Mouse (Mus musculus) lung, adult 2 months (tissue): ENCODE measurements around the gene Nfkbil1. TPM values are rescaled to one million over a fixed set of nuclear protein-coding genes. Genes with fewer than 3 reads are reported as not detected.

ENCODE experiments used
- DNase-seq: peaks from one replicate; pipeline ENCODE4 v3.0.0; 2022
- H3K4me1 ChIP-seq: fragments of 200-500 bp; 2 replicates; pipeline ENCODE4 v1.6.1; 2011; ENCODE audit warnings: low read length; ENCODE audit not compliant: control insufficient read depth, insufficient read depth
- H3K4me3 ChIP-seq: fragments of 200-500 bp; replicated peaks from 2 replicates; pipeline ENCODE3; 2011; ENCODE audit warnings: low read depth, mild to moderate bottlenecking, control low read depth, low read length; ENCODE audit errors: extremely low read depth
- CTCF ChIP-seq: fragments of 200-500 bp; IDR thresholded peaks from 2 replicates; pipeline ENCODE4 v1.5.1; 2011; ENCODE audit warnings: mild to moderate bottlenecking, low read length, control low read depth; ENCODE audit not compliant: insufficient read depth
- POLR2A ChIP-seq: fragments of 200-500 bp; IDR thresholded peaks from 2 replicates; pipeline ENCODE4 v1.6.1; 2011; ENCODE audit warnings: low read depth, mild to moderate bottlenecking, control low read depth, low read length, borderline replicate concordance; ENCODE audit errors: extremely low read depth
- WGBS: fragments of 180-500 bp; shearing (Covaris S2); methylation state at CpG from one replicate; pipeline ENCODE4 v1.1.7; 2018; 5-methylcytosine and 5-hydroxymethylcytosine counted together
- polyA plus RNA-seq: library from polyadenylated mRNA; depleted of rRNA; stranded (reverse); fragments of >200 nt; gene quantifications from 2 replicates; pipeline ENCODE4 v1.2.3, GENCODE M21; 2012

Nfkbil1 gene
- polyA plus RNA-seq, 1 experiment, result 16.5 TPM

GRCm38 (mm10) chr17:35186681-35187080, 48.9 kb downstream of the Nfkbil1 start:
- 2% methylated on average over 4 of the region's 4 CpGs for WGBS
- peaks cover 2% of the 10 kb centered on the region; the same call in 1 of the 2 replicates for H3K4me1 ChIP-seq
- H3K4me3 ChIP-seq, result peak overlapping the region; percentile 12
- TF ChIP-seq CTCF (no peak), POLR2A (peak; percentile 31; the same call in 1 of the 2 replicates)
- DNase-seq, result no peak

- 3% methylated on average over 17 of the region's 18 CpGs for WGBS
- H3K4me3 ChIP-seq, result peak overlapping the region; percentile 38
- TF ChIP-seq CTCF (no peak), POLR2A (peak; percentile 42; the same call in 1 of the 2 replicates)
- DNase-seq, result peak; percentile 76
- peaks cover 2% of the 10 kb centered on the region; the same call in 1 of the 2 replicates for H3K4me1 ChIP-seq
Measured at GRCm38 (mm10) chr17:35185639-35186611, 49.7 kb downstream of the Nfkbil1 start.

- TF ChIP-seq POLR2A (no peak), CTCF (no peak)
- H3K4me1 ChIP-seq, result no peaks in the 10 kb centered on the region
- H3K4me3 ChIP-seq, result no peak overlapping the region
- 75% methylated on average over 5 of the region's 5 CpGs for WGBS
- no peak for DNase-seq
Measured at GRCm38 (mm10) chr17:35180093-35180492, 55.5 kb downstream of the Nfkbil1 start.

- TF ChIP-seq POLR2A, result no peak
- peak; percentile 90 for TF ChIP-seq CTCF
- H3K4me1 ChIP-seq, result peaks cover 3% of the 10 kb centered on the region; the same call in 1 of the 2 replicates
- 10% methylated on average over 5 of the region's 5 CpGs for WGBS
Measured at GRCm38 (mm10) chr17:35178528-35178927, 57.1 kb downstream of the Nfkbil1 start.

GRCm38 (mm10) chr17:35175968-35176367, 59.6 kb downstream of the Nfkbil1 start, which contains the start of gene Aif1:
Aif1 (minus strand) TSS chr17:35176068.
- TF ChIP-seq CTCF (no peak), POLR2A (no peak)
- WGBS, result 60% methylated on average over 2 of the region's 2 CpGs
- H3K4me3 ChIP-seq, result no peak within 1 kb of the TSS
- peaks cover 3% of the 10 kb centered on the region; the same call in 1 of the 2 replicates for H3K4me1 ChIP-seq
- no peak for DNase-seq

More at GRCm38 (mm10) chr17:35178528-35178927, 57.1 kb downstream of the Nfkbil1 start:
- peak; percentile 80 for DNase-seq
- H3K4me3 ChIP-seq, result no peak overlapping the region

- WGBS, result 76% methylated on average over 6 of the region's 6 CpGs
- DNase-seq, result no peak
- TF ChIP-seq POLR2A, result no peak
- TF ChIP-seq CTCF, result no peak
- no peak overlapping the region for H3K4me3 ChIP-seq
- peaks cover 3% of the 10 kb centered on the region; the same call in 1 of the 2 replicates for H3K4me1 ChIP-seq
Measured at GRCm38 (mm10) chr17:35175382-35175781, 60.2 kb downstream of the Nfkbil1 start.

GRCm38 (mm10) chr17:35174201-35174977, 61.2 kb downstream of the Nfkbil1 start:
- no peak overlapping the region for H3K4me3 ChIP-seq
- DNase-seq, result no peak
- H3K4me1 ChIP-seq, result peaks cover 3% of the 10 kb centered on the region; the same call in 1 of the 2 replicates
- TF ChIP-seq CTCF (no peak), POLR2A (no peak)
- 46% methylated on average over 8 of the region's 8 CpGs for WGBS

- H3K4me1 ChIP-seq, result peaks cover 3% of the 10 kb centered on the region; the same call in 1 of the 2 replicates
- TF ChIP-seq POLR2A (no peak), CTCF (no peak)
- DNase-seq, result no peak
- H3K4me3 ChIP-seq, result no peak overlapping the region
- 78% methylated on average over 3 of the region's 3 CpGs for WGBS
Measured at GRCm38 (mm10) chr17:35173329-35173728, 62.3 kb downstream of the Nfkbil1 start.
